Mouse (Mus musculus) CH12.LX (cell line): Measurements from ENCODE around the gene Mindy3.

Source experiments
- CTCF ChIP-seq, 2 experiments: IDR thresholded peaks in 1 of 2; conservative IDR thresholded peaks in 1 of 2; 2 replicates each; pipeline ENCODE4 v1.5.1; 2011 to 2012; ENCODE audit warnings: low read depth in 2 of 2, low read length in 2 of 2, improper control_type of control experiment in 1 of 2, inconsistent platforms in 1 of 2, mild to moderate bottlenecking in 1 of 2, moderate library complexity in 1 of 2
- JUN ChIP-seq: IDR thresholded peaks from 2 replicates; pipeline ENCODE4 v1.6.1; 2011; ENCODE audit warnings: low read depth, mild to moderate bottlenecking, low read length, improper control_type of control experiment, moderate library complexity; ENCODE audit not compliant: insufficient read depth
- POLR2A ChIP-seq: IDR thresholded peaks from 2 replicates; pipeline ENCODE4 v1.6.1; 2011; ENCODE audit warnings: low read depth, mild to moderate bottlenecking, improper control_type of control experiment, low read length
- SIN3A ChIP-seq: IDR thresholded peaks from 2 replicates; pipeline ENCODE4 v1.6.1; 2012; ENCODE audit warnings: low read length, improper control_type of control experiment, inconsistent platforms
- ZNF384 ChIP-seq: IDR thresholded peaks from 2 replicates; pipeline ENCODE4 v1.6.1; 2012; ENCODE audit warnings: low read depth, low read length, improper control_type of control experiment, inconsistent platforms

DNA sequence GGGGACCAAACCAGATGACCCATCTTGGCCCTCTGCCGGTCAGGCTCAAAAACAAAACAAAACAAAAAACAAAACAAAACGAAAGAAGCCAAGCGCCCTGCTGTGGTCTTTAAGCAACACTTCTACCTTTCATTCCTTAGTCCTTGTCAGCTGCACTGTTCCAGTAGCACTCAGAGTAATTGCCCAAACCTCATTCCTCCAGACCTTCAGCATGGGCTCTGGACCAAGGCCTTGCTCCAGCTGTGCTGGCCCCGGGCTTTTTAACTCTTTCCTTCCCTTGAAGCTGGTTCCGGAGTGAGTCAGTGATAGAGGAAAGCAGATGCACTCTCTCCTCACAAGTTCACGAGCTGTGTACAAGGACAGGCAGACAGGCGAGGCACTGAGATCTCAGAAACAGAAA, 102.9 kb downstream of the Mindy3 start:
- TF ChIP-seq ZNF384 (no peak), CTCF (conservative IDR thresholded peaks at IDR 0.05 in 1 of 2, IDR thresholded peaks at IDR 0.05 in 1 of 2; ENCODE audit: low read depth in 2 of 2, low read length in 2 of 2) (no peak), POLR2A (no peak), SIN3A (no peak), JUN (no peak)
